Mouse (Mus musculus) layer of hippocampus, adult 11-12 months (tissue): ENCODE measurements at regions not wholly inside any gene's neighbourhood (a gene's known extent, or its start where the extent isn't known, plus 50 kb on each side); places are given as distances from the start of the nearest gene placed in this dataset.
A peak's percentile ranks its signal among the peaks of the same experiment; 100 is the strongest.

ENCODE experiments used
- DNase-seq: peaks from one replicate; pipeline ENCODE4 v3.0.0; 2022; ENCODE audit warnings: low spot score

DNA sequence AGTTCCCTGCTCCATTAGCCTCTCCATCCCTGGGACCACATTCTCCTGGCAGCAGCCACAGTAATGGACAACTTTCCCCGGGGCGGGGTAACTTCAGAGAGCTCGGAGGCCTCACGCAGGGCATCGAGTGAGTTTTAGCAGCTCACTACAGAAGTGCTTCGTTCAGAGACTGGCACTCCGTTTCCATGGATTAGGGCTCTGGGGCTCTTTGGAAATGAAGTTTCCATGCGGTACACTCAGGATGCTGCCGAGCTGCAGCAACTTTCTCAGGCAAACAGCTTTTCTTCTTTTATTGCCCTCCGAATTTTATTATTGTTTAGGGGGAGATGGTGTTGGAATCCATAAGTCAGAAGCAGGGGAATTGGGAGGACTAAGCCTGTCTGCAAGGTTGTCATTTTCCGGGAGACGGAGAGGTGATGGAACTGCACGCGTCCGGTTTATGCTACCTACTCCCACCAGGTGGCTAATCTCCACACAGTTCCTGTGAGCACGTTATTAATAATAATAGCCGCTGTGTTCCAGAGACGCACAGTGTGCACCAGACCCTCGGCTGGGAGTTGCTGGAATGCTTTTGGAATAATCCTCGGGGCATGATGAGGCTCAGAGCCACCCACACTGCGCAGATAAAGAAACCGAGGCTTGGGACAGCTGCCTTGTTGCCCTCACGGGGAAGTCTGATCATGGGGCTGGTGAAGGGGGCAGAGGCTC is 460.4 kb upstream of the 3110018I06Rik start:
- DNase-seq = no peak

DNA sequence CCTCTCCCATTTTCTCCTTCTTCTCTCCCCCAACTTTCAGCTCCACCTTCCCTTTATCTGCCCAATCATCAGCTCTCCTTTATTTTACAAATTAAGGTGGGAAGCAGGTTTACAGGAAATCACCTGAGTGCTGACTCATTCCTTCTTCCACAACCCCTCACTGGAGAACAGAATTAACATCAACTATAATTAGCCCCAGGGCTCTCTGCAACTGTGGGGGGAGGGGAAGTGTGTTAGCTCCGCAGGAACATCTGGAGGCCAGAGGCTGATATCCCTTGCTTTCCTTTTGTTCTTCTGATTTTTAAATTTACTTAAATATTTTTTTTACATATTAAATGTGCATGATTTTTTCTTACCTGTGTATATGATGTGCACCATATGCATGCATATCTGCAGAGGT is 459.4 kb upstream of the 3110018I06Rik start:
- no peak for DNase-seq

DNA sequence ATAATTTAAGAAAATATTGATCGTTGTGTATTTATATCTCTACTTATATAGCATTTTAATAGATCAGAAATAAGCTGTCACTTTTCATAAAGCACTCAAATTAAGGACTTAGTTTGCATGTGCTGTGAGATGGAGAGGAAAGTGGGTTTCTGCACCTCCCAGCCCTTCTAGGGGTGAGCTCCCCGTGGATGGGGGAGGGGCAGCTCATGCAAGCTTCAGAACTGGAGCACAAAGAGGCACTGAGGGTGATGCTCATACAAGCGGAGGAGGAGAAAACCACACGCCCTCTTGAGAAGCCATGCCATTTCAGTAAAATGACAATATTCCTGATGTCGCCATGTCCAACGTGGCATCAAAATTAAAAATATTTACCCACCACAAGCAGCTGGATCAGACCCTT is 452.1 kb upstream of the 3110018I06Rik start:
- no peak for DNase-seq

GRCm38 (mm10) chr12:107041927-107042652 is 446.3 kb upstream of the 3110018I06Rik start:
- DNase-seq = no peak

GRCm38 (mm10) chr12:107046496-107046895 is 441.9 kb upstream of the 3110018I06Rik start:
- no peak for DNase-seq

- no peak for DNase-seq
These were observed 441.3 kb upstream of the 3110018I06Rik start for GRCm38 (mm10) chr12:107047059-107047531.

DNA sequence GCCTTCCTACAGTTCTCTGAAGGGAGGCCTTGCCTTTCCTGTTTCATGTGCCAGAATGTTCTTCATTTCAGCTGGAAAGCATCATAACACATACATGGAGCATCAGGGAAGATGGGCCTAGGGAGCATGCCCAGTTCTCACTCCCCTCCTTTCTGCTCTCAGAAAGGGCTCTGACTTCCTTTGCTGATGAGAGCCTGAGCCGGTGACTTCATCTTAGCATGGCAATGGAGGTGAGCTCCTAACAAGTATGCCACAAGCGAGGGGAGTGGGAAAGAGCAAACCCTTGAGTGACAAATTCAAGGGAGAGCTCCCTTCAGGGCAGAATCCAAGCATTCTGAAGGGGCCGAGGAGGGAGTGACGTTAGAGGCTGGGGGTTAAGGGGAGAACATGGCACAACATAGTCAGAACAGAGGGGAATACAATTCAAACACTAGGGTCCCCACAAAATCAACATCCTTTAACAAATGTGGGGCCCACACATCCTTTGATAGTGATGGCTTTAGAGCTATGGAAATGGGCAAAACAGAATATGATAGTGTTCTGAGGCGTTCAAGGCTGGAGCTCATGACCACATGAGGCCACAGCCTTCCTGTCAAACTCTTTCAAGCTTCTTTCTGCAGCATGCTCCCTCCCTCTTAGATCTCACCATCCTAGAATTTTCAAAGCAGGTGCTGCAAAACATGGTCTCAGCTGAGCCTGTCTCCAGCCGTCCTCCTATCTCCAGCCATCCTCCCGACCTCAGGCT is 437.4 kb upstream of the 3110018I06Rik start:
- no peak for DNase-seq

GRCm38 (mm10) chr12:107052136-107052535 is 436.3 kb upstream of the 3110018I06Rik start:
- DNase-seq = peak; percentile 15

- no peak for DNase-seq
These were observed 431.9 kb upstream of the 3110018I06Rik start for GRCm38 (mm10) chr12:107056553-107056952.

DNA sequence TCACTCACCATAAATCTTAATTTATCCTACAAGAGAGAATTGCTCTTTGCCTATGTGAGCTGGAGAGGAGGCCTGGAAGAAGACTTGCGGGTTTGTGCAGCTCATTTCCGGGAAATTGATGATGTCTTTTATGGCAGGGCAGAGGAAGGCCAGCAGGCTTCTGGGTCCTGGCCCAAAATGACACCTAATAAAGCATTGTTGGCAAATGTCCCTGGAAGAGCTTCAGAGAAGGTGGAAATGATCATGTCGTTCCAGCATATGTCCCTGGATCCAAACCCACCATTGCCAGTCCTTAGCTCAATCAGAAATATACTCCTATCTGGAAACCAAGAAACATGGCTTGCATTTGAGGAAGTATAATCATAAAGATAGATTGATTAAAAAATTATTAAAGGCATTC is 427.9 kb upstream of the 3110018I06Rik start:
- DNase-seq = no peak

DNA sequence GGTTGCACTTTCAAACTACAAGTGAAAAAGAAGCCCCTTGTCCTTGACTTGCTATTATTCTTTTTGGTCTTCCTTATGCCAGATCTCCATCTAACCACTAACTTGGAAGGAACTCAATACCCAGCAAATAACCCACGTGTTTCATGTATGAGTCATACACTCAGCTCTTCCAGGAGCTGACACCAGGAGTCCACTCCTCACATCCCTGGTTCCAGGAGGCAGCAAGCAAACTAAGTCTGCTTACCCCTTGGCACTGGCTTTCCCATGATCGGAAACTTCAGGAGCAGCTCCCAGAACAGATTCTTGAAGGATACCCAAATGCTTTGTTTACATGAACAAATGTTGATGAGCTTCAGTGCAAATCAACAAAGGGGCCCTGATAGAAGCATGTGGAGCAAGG is 421.1 kb upstream of the 3110018I06Rik start:
- DNase-seq = no peak

DNA sequence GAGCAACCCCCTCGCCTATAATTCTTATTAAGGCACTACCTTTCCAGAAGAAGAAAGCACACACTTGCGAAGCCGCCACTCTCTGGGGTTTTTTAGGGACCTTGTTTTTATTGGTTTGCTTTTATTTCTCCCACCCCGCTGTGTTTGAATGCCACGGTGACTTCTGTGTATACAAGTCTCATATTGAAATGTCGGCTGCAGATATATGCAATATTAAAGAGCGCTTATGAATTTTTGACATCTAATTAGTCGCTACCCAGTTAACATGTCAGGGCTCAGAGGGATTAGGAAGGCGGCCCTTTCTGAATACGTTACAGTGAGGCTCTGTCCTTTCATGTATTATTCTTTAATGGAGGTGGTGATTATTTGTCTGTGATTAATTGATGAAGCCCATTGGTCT is 405.9 kb upstream of the 3110018I06Rik start:
- no peak for DNase-seq

DNA sequence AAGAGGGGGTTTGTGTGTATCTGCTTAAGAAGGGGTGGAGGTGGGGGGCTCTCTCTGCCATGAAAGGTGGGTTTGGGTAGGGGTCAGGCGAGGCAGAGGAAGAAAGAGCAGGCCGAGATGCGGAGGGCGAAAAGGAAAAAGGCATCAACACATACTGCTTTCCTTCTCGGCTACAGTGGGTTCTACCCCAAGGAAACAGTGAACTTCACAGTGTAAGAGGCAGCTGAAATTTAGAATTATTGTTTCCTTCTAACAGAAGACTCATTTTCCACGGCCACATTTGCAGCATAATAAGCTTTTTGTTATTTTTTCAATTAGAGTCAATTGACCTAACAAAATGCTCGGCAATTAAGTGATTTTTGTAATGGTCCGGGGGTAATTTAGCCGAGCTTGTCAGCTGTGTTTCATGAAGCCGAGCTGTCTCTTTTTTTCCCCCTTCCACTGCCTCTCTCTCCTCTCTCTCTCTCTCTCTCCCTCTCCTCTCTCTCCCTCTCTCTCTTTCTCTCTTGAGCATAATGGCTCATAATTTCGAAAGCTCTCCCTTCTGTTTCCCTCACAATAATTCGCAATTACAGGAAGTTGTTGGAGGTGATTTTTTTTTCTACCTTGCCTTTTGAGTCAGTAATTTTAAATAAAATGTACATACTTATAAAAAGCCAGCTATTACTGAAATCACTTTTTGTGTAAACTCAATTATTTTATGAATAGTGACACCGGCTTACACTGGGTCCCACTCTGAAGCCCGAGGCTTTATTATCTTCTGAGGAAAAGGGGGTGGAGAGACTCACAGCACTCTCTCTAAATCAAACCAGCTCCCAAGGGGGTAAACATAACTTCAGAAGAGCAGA is 403.1 kb upstream of the 3110018I06Rik start:
- no peak for DNase-seq

GRCm38 (mm10) chr12:107085906-107086655 is 402.4 kb upstream of the 3110018I06Rik start:
- DNase-seq = peak; percentile 57

- DNase-seq = no peak
These were observed 396.3 kb upstream of the 3110018I06Rik start for GRCm38 (mm10) chr12:107092151-107092550.

- peak; percentile 58 for DNase-seq
These were observed 395.1 kb upstream of the 3110018I06Rik start for GRCm38 (mm10) chr12:107093326-107093725.

GRCm38 (mm10) chr12:107095409-107095808 is 393.0 kb upstream of the 3110018I06Rik start:
- no peak for DNase-seq

DNA sequence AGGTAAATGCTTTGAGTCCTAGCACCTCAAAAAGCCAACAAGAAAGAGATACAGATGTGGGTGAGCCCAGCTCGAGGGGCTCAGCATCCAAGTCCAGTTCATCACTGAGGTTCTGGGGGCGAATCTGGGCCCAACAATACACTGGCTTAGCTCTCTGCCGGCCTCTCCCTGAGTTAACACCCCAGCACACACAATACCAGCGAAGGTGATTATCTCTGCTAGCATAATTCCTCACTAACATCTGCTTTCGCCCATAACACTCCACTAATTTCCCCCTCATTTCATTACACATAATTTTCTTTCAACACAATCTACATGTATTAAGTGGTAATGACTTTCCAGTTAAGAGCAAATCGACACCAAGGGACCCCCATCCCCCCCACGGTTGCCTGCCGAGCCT is 383.9 kb upstream of the 3110018I06Rik start:
- no peak for DNase-seq

GRCm38 (mm10) chr12:107105017-107105416 is 383.4 kb upstream of the 3110018I06Rik start:
- DNase-seq = no peak

GRCm38 (mm10) chr12:107111908-107112770 is 376.3 kb upstream of the 3110018I06Rik start:
- peak; percentile 36 for DNase-seq
